Mouse (Mus musculus): ENCODE measurements at regions not wholly inside any gene's neighbourhood (a gene's known extent, or its start where the extent isn't known, plus 50 kb on each side); places are given as distances from the start of the nearest gene placed in this dataset.

DNA sequence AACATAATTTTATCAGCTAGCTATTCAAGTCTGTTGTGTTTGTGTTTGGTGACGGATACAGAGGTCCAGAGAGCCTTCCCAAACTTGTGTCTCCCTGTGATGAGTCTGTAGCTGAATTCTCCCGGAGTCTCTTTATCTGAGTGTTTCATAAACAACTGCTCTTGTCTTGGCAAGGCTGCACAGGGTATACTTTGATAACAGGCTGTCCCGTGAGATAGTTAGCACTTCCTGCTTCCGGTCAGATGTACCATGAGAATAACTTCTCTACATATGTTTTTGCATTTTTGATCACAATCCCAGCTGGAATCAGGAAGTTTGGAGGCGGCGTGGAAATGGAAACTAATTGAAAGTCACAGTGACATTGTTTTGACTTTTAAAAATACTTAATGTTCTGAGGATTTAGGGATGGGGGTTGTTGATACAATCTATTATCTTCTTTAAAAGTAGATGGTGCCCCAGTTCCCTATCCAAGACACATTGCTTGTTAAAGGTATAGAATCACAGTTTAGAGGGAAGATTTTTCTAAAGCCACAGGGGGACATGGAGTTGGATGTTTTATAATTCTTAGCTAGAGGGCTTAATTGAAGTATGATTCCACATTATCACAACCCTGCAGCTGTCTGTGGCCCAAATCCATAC lies 257.9 kb downstream of the Gm10295 start:
- WGBS: 48% methylated on average over 6 of the region's 6 CpGs
- TF ChIP-seq CTCF (IDR thresholded peaks at IDR 0.05; ENCODE audit: insufficient read depth, low read depth, low read length): no peak
- TF ChIP-seq POLR2A (IDR thresholded peaks at IDR 0.05; ENCODE audit: insufficient read depth, low read depth, low read length): no peak
- no peak overlapping the region for H3K4me3 ChIP-seq (ENCODE audit: insufficient read depth, low read depth, low read length)
- H3K27ac ChIP-seq (ENCODE audit: insufficient read depth, low read depth, low read length): no peak overlapping the region
- H3K4me1 ChIP-seq (ENCODE audit: control insufficient read depth, insufficient read depth, low read length): no peaks in the 10 kb centered on the region

DNA sequence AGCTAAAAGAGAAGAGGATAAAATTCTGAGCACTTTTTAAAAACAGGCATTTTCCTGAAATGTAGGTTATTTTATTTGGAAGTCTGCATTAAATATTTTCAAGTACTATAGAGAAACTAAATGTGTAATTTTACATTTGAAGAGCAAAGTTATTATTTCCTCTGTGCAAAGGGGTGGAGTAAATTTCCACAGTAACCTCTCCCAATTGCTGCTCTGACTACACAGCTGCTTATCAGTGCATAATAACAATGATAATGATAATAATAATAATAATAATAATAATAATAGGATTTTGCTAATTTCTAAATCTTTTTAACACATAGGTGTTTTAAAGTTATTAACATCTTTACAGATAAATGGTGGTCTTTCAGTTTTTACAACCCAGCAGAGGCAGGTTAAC lies 258.5 kb downstream of the Gm10295 start:
- Histone ChIP-seq H3K4me3 (ENCODE audit: insufficient read depth, low read depth, low read length) (no peak overlapping the region), H3K4me1 (ENCODE audit: control insufficient read depth, insufficient read depth, low read length) (no peaks in the 10 kb centered on the region), H3K27ac (ENCODE audit: insufficient read depth, low read depth, low read length) (no peak overlapping the region)
- TF ChIP-seq POLR2A (IDR thresholded peaks at IDR 0.05; ENCODE audit: insufficient read depth, low read depth, low read length) (no peak), CTCF (IDR thresholded peaks at IDR 0.05; ENCODE audit: insufficient read depth, low read depth, low read length) (no peak)

DNA sequence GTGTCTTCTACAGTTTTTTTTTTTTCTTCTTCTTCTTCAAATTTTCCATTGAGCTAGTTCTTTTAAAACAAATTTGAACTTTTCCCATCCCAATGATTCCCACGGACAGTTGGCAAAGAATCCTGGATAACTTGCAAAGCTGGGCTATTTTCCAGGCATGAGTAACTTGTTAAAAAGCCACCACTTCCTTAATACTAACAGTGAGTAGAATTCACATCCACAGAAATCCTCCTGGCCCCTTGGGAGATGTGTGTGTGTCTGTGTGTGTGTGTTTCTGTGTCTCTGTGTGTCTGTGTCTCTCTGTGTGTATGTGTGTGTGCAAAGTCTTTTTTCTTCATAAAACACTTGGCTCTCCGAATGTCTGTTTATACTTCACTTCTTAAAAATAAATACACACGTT lies 259.0 kb downstream of the Gm10295 start:
- no peak overlapping the region for H3K4me3 ChIP-seq (ENCODE audit: insufficient read depth, low read depth, low read length)
- H3K4me1 ChIP-seq (ENCODE audit: control insufficient read depth, insufficient read depth, low read length): no peaks in the 10 kb centered on the region
- no peak for TF ChIP-seq CTCF (IDR thresholded peaks at IDR 0.05; ENCODE audit: insufficient read depth, low read depth, low read length)
- TF ChIP-seq POLR2A (IDR thresholded peaks at IDR 0.05; ENCODE audit: insufficient read depth, low read depth, low read length): no peak
- 34% methylated on average over 3 of the region's 3 CpGs for WGBS
- no peak overlapping the region for H3K27ac ChIP-seq (ENCODE audit: insufficient read depth, low read depth, low read length)

DNA sequence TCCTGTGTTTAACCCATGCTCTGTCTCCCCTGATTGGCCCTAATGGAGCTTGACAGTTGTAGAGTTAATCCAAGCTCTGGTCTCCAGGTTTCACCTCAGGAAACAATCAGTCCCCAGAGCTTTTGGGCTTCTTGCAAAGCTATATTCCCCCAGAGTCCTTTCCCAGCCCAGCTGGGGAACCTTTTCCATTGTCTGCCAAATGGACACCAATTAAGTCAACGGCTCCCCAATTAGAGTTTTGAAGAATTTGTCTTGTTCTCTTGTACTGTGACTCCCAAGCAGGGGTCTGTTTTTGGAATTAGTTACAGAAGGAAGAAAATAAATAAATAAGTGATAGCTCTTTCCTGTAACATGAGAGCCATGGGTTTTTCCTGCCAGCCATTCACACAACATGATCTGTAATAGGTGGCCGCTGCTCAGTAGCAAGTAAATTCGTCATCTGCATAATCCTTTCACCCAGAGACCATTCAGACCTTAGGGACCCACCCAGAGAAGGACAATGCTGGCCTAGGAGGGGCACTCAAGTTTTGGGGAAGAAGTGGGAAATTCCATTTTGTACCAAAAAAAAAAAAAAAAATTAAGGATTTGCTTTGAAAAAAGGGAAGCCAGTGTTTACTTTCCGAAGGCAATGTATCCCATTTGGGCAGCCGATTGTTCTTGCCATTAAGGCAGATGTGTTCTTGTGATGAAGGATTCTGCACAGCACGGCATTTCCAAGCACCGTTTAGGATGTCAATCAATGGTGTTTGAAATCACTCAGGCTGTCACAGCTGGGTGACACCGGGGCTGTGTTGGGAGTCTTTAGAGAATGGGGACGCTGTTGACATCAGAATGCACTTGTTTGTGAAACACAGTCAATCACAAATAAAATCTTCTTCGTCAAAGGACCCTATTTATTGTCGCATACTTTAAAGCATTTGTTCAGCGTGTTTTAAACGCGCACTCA lies 286.6 kb downstream of the Gm10295 start:
- TF ChIP-seq POLR2A (IDR thresholded peaks at IDR 0.05; ENCODE audit: insufficient read depth, low read depth, low read length): no peak
- H3K4me3 ChIP-seq (ENCODE audit: insufficient read depth, low read depth, low read length): no peak overlapping the region
- H3K4me1 ChIP-seq (ENCODE audit: control insufficient read depth, insufficient read depth, low read length): no peaks in the 10 kb centered on the region
- WGBS: 32% methylated on average over 14 of the region's 14 CpGs
- H3K27ac ChIP-seq (ENCODE audit: insufficient read depth, low read depth, low read length): no peak overlapping the region

DNA sequence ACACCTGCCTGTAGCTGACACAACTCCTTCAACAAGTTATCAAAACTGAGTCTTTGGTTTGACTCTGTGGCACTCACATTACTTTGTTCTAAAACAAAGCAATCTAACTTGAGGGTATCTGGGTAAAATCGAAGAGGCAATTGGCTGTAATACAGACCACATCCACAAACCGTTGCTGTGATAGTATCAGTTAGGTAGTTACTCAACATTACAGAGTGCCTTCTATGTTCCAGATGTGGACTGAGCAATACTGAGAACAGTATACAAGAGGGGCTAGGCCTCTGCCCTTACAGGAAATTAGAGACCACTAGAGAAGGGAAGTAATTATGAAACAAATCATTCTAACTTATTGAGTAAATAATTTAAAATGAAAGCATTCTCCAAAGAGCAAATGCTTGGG lies 300.5 kb downstream of the Gm10295 start:
- Histone ChIP-seq H3K27ac (ENCODE audit: insufficient read depth, low read depth, low read length) (no peak overlapping the region), H3K4me3 (ENCODE audit: insufficient read depth, low read depth, low read length) (no peak overlapping the region), H3K4me1 (ENCODE audit: control insufficient read depth, insufficient read depth, low read length) (no peaks in the 10 kb centered on the region)
- TF ChIP-seq CTCF (IDR thresholded peaks at IDR 0.05; ENCODE audit: insufficient read depth, low read depth, low read length) (no peak), POLR2A (IDR thresholded peaks at IDR 0.05; ENCODE audit: insufficient read depth, low read depth, low read length) (no peak)
- WGBS: 83% methylated on average over 2 of the region's 2 CpGs

DNA sequence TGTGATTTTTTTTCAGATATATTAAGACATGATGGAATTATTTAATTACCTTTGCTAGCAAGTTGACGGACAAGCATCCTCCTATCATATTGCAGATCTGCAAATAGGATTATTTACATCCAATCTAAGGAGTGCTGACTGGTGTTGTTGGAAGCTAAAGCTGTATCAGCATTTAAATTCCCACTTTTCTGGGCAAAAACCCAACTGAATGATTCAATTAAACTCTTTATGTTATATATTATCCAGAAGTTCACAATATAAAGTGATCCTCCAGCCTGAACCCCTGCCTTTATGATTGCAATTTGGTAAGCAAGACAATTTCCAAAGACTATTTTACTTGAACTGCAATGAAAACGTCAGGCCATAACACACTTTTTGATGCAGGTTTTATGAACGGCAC lies 304.1 kb downstream of the Gm10295 start:
- Histone ChIP-seq H3K4me1 (ENCODE audit: control insufficient read depth, insufficient read depth, low read length) (no peaks in the 10 kb centered on the region), H3K27ac (ENCODE audit: insufficient read depth, low read depth, low read length) (no peak overlapping the region), H3K4me3 (ENCODE audit: insufficient read depth, low read depth, low read length) (no peak overlapping the region)
- 58% methylated on average over 3 of the region's 3 CpGs for WGBS
- TF ChIP-seq POLR2A (IDR thresholded peaks at IDR 0.05; ENCODE audit: insufficient read depth, low read depth, low read length) (no peak), CTCF (IDR thresholded peaks at IDR 0.05; ENCODE audit: insufficient read depth, low read depth, low read length) (no peak)

DNA sequence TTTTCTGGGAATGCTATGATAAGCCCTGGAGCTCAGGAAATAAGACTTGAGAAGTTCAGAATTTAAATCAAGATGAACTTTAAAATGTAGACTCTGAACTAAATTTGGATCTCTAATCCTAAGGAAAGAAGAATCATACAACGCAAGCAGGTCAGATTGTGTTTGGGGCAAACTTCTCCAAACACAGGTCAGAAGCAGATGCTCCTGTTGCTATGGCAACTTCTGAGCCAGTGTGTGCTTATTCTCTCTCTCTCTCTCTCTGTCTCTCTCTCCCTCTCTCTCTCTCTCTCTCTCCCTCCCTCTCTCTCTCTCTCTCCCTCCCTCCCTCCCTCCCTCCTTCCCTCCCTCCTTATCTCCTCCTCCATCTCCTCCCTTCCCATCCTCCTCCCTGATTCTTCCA lies 304.7 kb downstream of the Gm10295 start:
- H3K4me3 ChIP-seq (ENCODE audit: insufficient read depth, low read depth, low read length): no peak overlapping the region
- no peaks in the 10 kb centered on the region for H3K4me1 ChIP-seq (ENCODE audit: control insufficient read depth, insufficient read depth, low read length)
- WGBS: 34% methylated on average over 1 of the region's 1 CpGs
- TF ChIP-seq CTCF (IDR thresholded peaks at IDR 0.05; ENCODE audit: insufficient read depth, low read depth, low read length) (no peak), POLR2A (IDR thresholded peaks at IDR 0.05; ENCODE audit: insufficient read depth, low read depth, low read length) (no peak)
- H3K27ac ChIP-seq (ENCODE audit: insufficient read depth, low read depth, low read length): no peak overlapping the region

DNA sequence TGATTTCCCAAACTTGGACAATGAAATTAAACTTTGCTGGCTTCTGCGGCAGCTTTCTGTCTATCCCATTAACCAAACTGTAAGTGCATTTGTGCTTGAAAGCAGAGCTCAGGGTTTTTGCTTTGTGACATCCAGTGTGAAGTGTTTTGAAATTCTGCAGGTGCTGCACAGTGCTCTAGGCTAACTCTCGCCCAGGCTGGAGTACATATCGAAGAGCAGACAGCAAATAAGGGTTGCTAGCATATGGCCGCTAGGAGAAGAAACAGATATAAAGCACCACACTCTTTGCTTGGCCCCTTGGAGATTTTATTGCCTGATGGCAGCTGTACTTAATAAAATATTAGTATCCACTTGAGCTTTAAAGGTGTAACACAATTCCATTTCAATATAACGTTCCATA lies 307.5 kb downstream of the Gm10295 start:
- no peak for TF ChIP-seq POLR2A (IDR thresholded peaks at IDR 0.05; ENCODE audit: insufficient read depth, low read depth, low read length)
- H3K27ac ChIP-seq (ENCODE audit: insufficient read depth, low read depth, low read length): no peak overlapping the region
- 87% methylated on average over 5 of the region's 5 CpGs for WGBS
- no peaks in the 10 kb centered on the region for H3K4me1 ChIP-seq (ENCODE audit: control insufficient read depth, insufficient read depth, low read length)
- no peak overlapping the region for H3K4me3 ChIP-seq (ENCODE audit: insufficient read depth, low read depth, low read length)

DNA sequence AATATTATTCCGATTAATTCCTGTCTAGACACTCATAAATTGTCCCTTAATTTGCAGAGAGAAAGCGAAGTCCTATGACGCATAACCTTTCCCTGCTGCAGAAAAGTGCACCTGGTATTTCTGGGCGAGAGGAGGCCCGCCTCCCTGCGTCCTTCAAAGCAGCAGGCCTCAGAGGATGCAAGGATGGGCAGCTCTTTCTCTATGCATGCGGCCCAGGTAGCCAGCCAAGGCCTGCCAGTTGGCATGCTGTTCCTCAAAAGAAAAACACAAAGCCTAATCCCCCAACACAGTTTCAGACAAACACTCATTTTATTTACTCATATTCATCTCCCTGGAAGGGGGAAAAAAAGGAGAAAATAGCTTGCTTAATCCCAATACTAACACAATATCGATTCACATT lies 308.2 kb downstream of the Gm10295 start:
- WGBS: 90% methylated on average over 8 of the region's 8 CpGs
- Histone ChIP-seq H3K4me1 (ENCODE audit: control insufficient read depth, insufficient read depth, low read length) (no peaks in the 10 kb centered on the region), H3K4me3 (ENCODE audit: insufficient read depth, low read depth, low read length) (no peak overlapping the region), H3K27ac (ENCODE audit: insufficient read depth, low read depth, low read length) (no peak overlapping the region)
- TF ChIP-seq CTCF (IDR thresholded peaks at IDR 0.05; ENCODE audit: insufficient read depth, low read depth, low read length) (no peak), POLR2A (IDR thresholded peaks at IDR 0.05; ENCODE audit: insufficient read depth, low read depth, low read length) (no peak)
